ENCODE assay signal across 24 mouse cellular contexts in genomic region chr4:71356310-71356709, GRCm38 (mm10).
DNase-seq lines count a peak whose midpoint lies in the region; ATAC-seq and TF ChIP-seq lines count a peak whose summit lies in the region.
"Had no signal": no experiment of that assay in that cellular context is flagged by ENCODE, and none has a peak within 500 bp of the region (broad histone marks: within the 10 kb centered on the region; RNA-seq: fewer than 3 reads in every experiment).

No protein-coding gene starts in this region.

- no peak overlapping the region for H3K27ac ChIP-seq in limb, embryonic 14.5 days (replicated peaks; ENCODE audit: low read depth, low read length)
- no peak overlapping the region for H3K27ac ChIP-seq in limb, embryonic 10.5 days
- no peak overlapping the region for H3K27ac ChIP-seq in intestine, embryonic 14.5 days (ENCODE audit: low read depth)
- no peak overlapping the region for H3K27ac ChIP-seq in intestine, embryonic 16.5 days (ENCODE audit: low read length)
- H3K27ac ChIP-seq in hindbrain, embryonic 10.5 days, result no peak overlapping the region
- H3K27ac ChIP-seq: embryonic facial prominence, embryonic 10.5 days; embryonic facial prominence, embryonic 12.5 days; forebrain, embryonic 13.5 days had no signal

- no peak overlapping the region for H3K9ac ChIP-seq in limb, embryonic 14.5 days (ENCODE audit: low read depth, low read length, severe bottlenecking)
- no peak overlapping the region for H3K9ac ChIP-seq in intestine, embryonic 14.5 days (ENCODE audit: low read length)
- H3K9ac ChIP-seq in intestine, embryonic 16.5 days (ENCODE audit: low read depth, low read length), result no peak overlapping the region
- H3K9ac ChIP-seq: embryonic facial prominence, embryonic 12.5 days; forebrain, embryonic 13.5 days had no signal

- H3K9me3 ChIP-seq in limb, embryonic 14.5 days (ENCODE audit: control insufficient read depth, low read length), result no peaks in the 10 kb centered on the region
- no peaks in the 10 kb centered on the region for H3K9me3 ChIP-seq in limb, embryonic 10.5 days (replicated peaks)
- H3K9me3 ChIP-seq in intestine, embryonic 14.5 days (ENCODE audit: control insufficient read depth, low read length), result no peaks in the 10 kb centered on the region
- no peaks in the 10 kb centered on the region for H3K9me3 ChIP-seq in intestine, embryonic 16.5 days (ENCODE audit: control insufficient read depth, low read length)
- no peaks in the 10 kb centered on the region for H3K9me3 ChIP-seq in hindbrain, embryonic 10.5 days
- H3K9me3 ChIP-seq: embryonic facial prominence, embryonic 10.5 days; embryonic facial prominence, embryonic 12.5 days; forebrain, embryonic 13.5 days had no signal

- TF ChIP-seq POLR2A in limb, embryonic 14.5 days (IDR thresholded peaks at IDR 0.05; ENCODE audit: borderline replicate concordance, extremely low read depth, insufficient read depth, insufficient read length), result no peak

- peak; percentile 0 for DNase-seq in limb, embryonic 14.5 days (ENCODE audit: low spot score)
- no peak for DNase-seq in limb, embryonic 10.5 days (ENCODE audit: low spot score)
- no peak for DNase-seq in intestine, embryonic 14.5 days (ENCODE audit: low spot score)
- DNase-seq in right cerebral cortex, adult 2 months (ENCODE audit: low spot score in 2 of 2), result no peak
- no peak for DNase-seq in hindbrain, embryonic 10.5 days (ENCODE audit: low spot score)
- DNase-seq: adrenal gland, adult 8-10 months; adrenal gland, postnatal 14 days; adrenal gland, postnatal 36 days; B cell, adult 2 months; cerebellum, adult 11-12 months; cerebellum, adult 2 months; cerebellum, adult 9-10 months; cerebellum, postnatal 10 days; cerebellum, postnatal 25 days had no signal

- 84% methylated on average over 1 of the region's 1 CpGs for WGBS in limb, embryonic 14.5 days
- WGBS in limb, embryonic 10.5 days, result 84% methylated on average over 1 of the region's 1 CpGs
- 74% methylated on average over 1 of the region's 1 CpGs for WGBS in intestine, embryonic 14.5 days
- 48% methylated on average over 1 of the region's 1 CpGs for WGBS in intestine, embryonic 16.5 days
- 84% methylated on average over 1 of the region's 1 CpGs for WGBS in hindbrain, embryonic 10.5 days

- no peaks in the 10 kb centered on the region for H3K36me3 ChIP-seq in limb, embryonic 14.5 days (ENCODE audit: control insufficient read depth, insufficient read depth, low read length)
- H3K36me3 ChIP-seq in limb, embryonic 10.5 days, result no peaks in the 10 kb centered on the region
- no peaks in the 10 kb centered on the region for H3K36me3 ChIP-seq in intestine, embryonic 14.5 days (ENCODE audit: control insufficient read depth, insufficient read depth, low read length)
- no peaks in the 10 kb centered on the region for H3K36me3 ChIP-seq in intestine, embryonic 16.5 days (ENCODE audit: control insufficient read depth, insufficient read depth, low read length)
- H3K36me3 ChIP-seq in hindbrain, embryonic 10.5 days, result no peaks in the 10 kb centered on the region
- H3K36me3 ChIP-seq: embryonic facial prominence, embryonic 10.5 days; embryonic facial prominence, embryonic 12.5 days; G1E had no signal

- ATAC-seq in limb, embryonic 14.5 days (ENCODE audit: low FRiP score, low read depth), result no peak
- ATAC-seq in intestine, embryonic 14.5 days (replicated peaks; ENCODE audit: low FRiP score, low TSS enrichment, low read depth), result peak; percentile 55; the same call in 1 of the 2 replicates
- ATAC-seq in intestine, embryonic 16.5 days, result peak; percentile 97
- ATAC-seq in megakaryocyte, adult 5-6 weeks (ENCODE audit: poor library complexity, severe bottlenecking), result peak; percentile 26; the same call in 1 of the 2 replicates
- ATAC-seq: activated CD4-positive, CD25-positive, alpha-beta regulatory T cell, adult 4 months; CD4-positive, CD25-positive, alpha-beta regulatory T cell, adult 4 months; forebrain, embryonic 13.5 days; Patski had no signal

- H3K4me2 ChIP-seq in limb, embryonic 14.5 days (replicated peaks; ENCODE audit: low read depth, low read length, severe bottlenecking), result no peak overlapping the region
- H3K4me2 ChIP-seq in intestine, embryonic 14.5 days (ENCODE audit: low read length), result no peak overlapping the region
- no peak overlapping the region for H3K4me2 ChIP-seq in intestine, embryonic 16.5 days (ENCODE audit: low read depth, low read length)
- H3K4me2 ChIP-seq: embryonic facial prominence, embryonic 12.5 days; forebrain, embryonic 13.5 days had no signal

- no peaks in the 10 kb centered on the region for H3K27me3 ChIP-seq in limb, embryonic 14.5 days (ENCODE audit: control insufficient read depth, insufficient read depth, low read length)
- no peaks in the 10 kb centered on the region for H3K27me3 ChIP-seq in limb, embryonic 10.5 days (ENCODE audit: low read depth, poor library complexity, severe bottlenecking)
- no peaks in the 10 kb centered on the region for H3K27me3 ChIP-seq in intestine, embryonic 14.5 days (replicated peaks; ENCODE audit: control insufficient read depth, insufficient read depth, low read length)
- no peaks in the 10 kb centered on the region for H3K27me3 ChIP-seq in intestine, embryonic 16.5 days (replicated peaks; ENCODE audit: control insufficient read depth, insufficient read depth, low read length)
- no peaks in the 10 kb centered on the region for H3K27me3 ChIP-seq in hindbrain, embryonic 10.5 days (ENCODE audit: insufficient read depth, poor library complexity, severe bottlenecking)
- H3K27me3 ChIP-seq: CH12.LX; embryonic facial prominence, embryonic 12.5 days; forebrain, embryonic 13.5 days; Patski had no signal

- H3K4me3 ChIP-seq in limb, embryonic 14.5 days (replicated peaks; ENCODE audit: low read length), result no peak overlapping the region
- H3K4me3 ChIP-seq in limb, embryonic 10.5 days, result no peak overlapping the region
- no peak overlapping the region for H3K4me3 ChIP-seq in intestine, embryonic 14.5 days (ENCODE audit: low read depth, low read length)
- no peak overlapping the region for H3K4me3 ChIP-seq in intestine, embryonic 16.5 days (ENCODE audit: low read length)
- no peak overlapping the region for H3K4me3 ChIP-seq in hindbrain, embryonic 10.5 days
- H3K4me3 ChIP-seq: embryonic facial prominence, embryonic 10.5 days; embryonic facial prominence, embryonic 12.5 days; forebrain, embryonic 13.5 days had no signal

- H3K4me1 ChIP-seq in limb, embryonic 14.5 days (ENCODE audit: control insufficient read depth, insufficient read depth, low read length), result no peaks in the 10 kb centered on the region
- H3K4me1 ChIP-seq in limb, embryonic 10.5 days, result no peaks in the 10 kb centered on the region
- H3K4me1 ChIP-seq in intestine, embryonic 14.5 days (replicated peaks; ENCODE audit: control insufficient read depth, insufficient read depth, low read length), result no peaks in the 10 kb centered on the region
- no peaks in the 10 kb centered on the region for H3K4me1 ChIP-seq in intestine, embryonic 16.5 days (ENCODE audit: control insufficient read depth, insufficient read depth, low read length)
- H3K4me1 ChIP-seq in hindbrain, embryonic 10.5 days (replicated peaks), result no peaks in the 10 kb centered on the region
- H3K4me1 ChIP-seq: embryonic facial prominence, embryonic 10.5 days; embryonic facial prominence, embryonic 12.5 days; forebrain, embryonic 13.5 days had no signal
